Mouse (Mus musculus) spleen, adult 2 months (tissue): ENCODE measurements at regions not wholly inside any gene's neighbourhood (a gene's known extent, or its start where the extent isn't known, plus 50 kb on each side); places are given as distances from the start of the nearest gene placed in this dataset.
"Not testable (repeated sequence)": the region's sequence is repeated elsewhere in the genome, so short reads cannot be mapped to it uniquely, and the experiment has no call there.

Source experiments
- DNase-seq, 2 experiments: peaks; one replicate each; pipeline versions ENCODE4 v3.0.0 to v3.0.0-alpha.2; 2012 to 2021; ENCODE audit warnings: low spot score in 2 of 2, low read depth in 1 of 2
- H3K27ac ChIP-seq: fragments of 200-500 bp; 2 replicates; pipeline ENCODE4 v1.5.1; 2012; ENCODE audit warnings: low read length, inconsistent platforms; ENCODE audit not compliant: insufficient read depth
- H3K27me3 ChIP-seq: fragments of 200-500 bp; 2 replicates; pipeline ENCODE4 v1.6.1; 2012; ENCODE audit warnings: mild to moderate bottlenecking, moderate library complexity, low read length, inconsistent platforms; ENCODE audit not compliant: control insufficient read depth, insufficient read depth
- H3K36me3 ChIP-seq: fragments of 200-500 bp; 2 replicates; pipeline ENCODE4 v1.6.1; 2012; ENCODE audit warnings: mild to moderate bottlenecking, low read length, inconsistent platforms; ENCODE audit not compliant: control insufficient read depth, insufficient read depth
- H3K4me1 ChIP-seq: fragments of 200-500 bp; 2 replicates; pipeline ENCODE4 v1.6.1; 2011; ENCODE audit warnings: inconsistent platforms; ENCODE audit not compliant: control insufficient read depth, insufficient read depth, insufficient read length
- H3K4me3 ChIP-seq: fragments of 200-500 bp; 2 replicates; pipeline ENCODE4 v1.5.1; 2011; ENCODE audit warnings: mild to moderate bottlenecking, inconsistent platforms; ENCODE audit not compliant: insufficient read depth, insufficient read length; ENCODE audit errors: extremely low read depth
- CTCF ChIP-seq: fragments of 200-500 bp; IDR thresholded peaks from 2 replicates; pipeline ENCODE4 v1.5.1; 2011; ENCODE audit warnings: mild to moderate bottlenecking, inconsistent platforms; ENCODE audit not compliant: insufficient read depth, insufficient read length, insufficient replicate concordance; ENCODE audit errors: extremely low read depth
- POLR2A ChIP-seq: fragments of 200-500 bp; IDR thresholded peaks from 2 replicates; pipeline ENCODE4 v1.6.1; 2011; ENCODE audit warnings: low read depth, low read length, inconsistent platforms
- WGBS: fragments of 180-500 bp; shearing (Covaris S2); methylation state at CpG from one replicate; pipeline ENCODE4 v1.1.7; 2018; 5-methylcytosine and 5-hydroxymethylcytosine counted together

DNA sequence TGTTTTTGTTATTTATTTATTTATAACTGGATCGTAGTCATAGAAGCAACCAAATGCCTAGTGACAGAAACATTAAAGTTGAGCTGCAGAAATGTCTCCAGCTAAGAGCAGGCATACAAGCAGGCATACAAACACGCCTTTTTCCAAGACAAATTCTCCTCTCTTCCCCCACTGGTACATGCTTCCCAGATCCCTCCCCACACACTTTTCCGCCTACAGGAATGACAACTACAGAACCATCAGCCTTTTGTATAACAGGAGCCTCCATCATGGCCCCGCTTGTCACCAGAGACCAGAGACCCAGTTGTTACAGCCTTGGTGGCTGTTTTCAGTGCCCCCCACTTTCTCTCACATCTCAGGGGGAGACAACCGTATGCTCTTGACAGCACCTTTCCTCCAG, 91.2 kb upstream of the Sipa1l1 start:
- Histone ChIP-seq H3K27me3 (no peaks in the 10 kb centered on the region), H3K27ac (no peak overlapping the region), H3K36me3 (no peaks in the 10 kb centered on the region), H3K4me3 (no peak overlapping the region), H3K4me1 (no peaks in the 10 kb centered on the region)
- 88% methylated on average over 5 of the region's 5 CpGs for WGBS
- DNase-seq = no peak
- TF ChIP-seq CTCF (no peak), POLR2A (no peak)

DNA sequence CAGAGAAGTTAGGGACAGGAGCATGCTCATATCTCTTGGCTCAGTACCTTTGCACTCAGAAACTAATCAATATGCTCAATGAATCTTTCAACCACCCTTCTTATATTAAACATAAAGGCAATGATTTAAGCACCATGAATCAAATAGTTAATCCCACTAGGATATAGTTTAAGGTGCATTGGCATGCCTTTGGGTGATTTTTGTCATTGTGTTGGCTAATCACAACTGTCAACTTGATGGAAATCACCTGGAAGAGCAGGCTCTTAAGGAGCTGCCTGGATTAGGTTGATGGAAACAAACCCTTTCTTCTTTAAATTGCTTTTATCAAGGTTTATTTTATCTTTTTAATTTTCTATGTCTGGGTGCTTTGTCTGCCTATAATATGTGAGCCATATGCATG, 90.4 kb upstream of the Sipa1l1 start:
- DNase-seq = no peak
- no peak overlapping the region for H3K4me3 ChIP-seq
- no peak overlapping the region for H3K27ac ChIP-seq
- H3K27me3 ChIP-seq = no peaks in the 10 kb centered on the region
- no peaks in the 10 kb centered on the region for H3K36me3 ChIP-seq
- H3K4me1 ChIP-seq = no peaks in the 10 kb centered on the region
- TF ChIP-seq POLR2A (no peak), CTCF (no peak)

DNA sequence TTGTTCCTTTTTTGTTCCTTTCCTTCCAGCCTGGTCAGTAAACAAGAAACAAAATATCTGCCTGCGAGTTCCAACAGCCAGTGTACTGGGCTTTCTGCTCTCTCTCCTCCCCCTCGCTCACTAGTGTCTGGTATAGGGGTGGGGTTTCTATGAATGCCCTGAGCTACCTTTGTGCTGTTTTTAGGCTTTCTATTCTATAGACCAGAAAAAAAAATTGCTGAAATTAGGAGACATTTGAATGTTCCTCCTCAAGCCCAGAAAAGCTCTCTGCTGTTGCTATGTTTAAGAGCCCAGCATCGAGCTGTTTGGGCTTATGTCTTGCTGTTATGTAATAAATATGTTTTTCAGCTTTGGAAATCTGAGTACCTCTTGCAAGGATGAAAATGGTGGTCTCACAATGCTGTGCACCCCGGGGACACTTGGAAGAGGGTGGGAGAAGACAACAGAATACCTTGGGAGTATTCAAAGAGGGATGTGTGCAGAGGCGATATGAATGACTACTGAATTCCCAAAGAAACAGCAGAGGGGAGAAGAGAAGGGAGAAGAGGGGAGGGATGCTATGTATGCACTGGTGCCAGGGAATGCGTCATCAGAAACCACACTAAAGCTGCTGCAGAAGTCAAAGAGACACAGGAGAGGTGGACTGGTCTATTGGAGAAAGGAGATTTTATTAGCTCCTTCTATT, 88.8 kb upstream of the Sipa1l1 start:
- H3K36me3 ChIP-seq = no peaks in the 10 kb centered on the region
- no peak overlapping the region for H3K4me3 ChIP-seq
- no peak for DNase-seq
- H3K27ac ChIP-seq = no peak overlapping the region
- TF ChIP-seq POLR2A (no peak), CTCF (no peak)
- H3K27me3 ChIP-seq = no peaks in the 10 kb centered on the region
- 81% methylated on average over 6 of the region's 6 CpGs for WGBS
- H3K4me1 ChIP-seq = no peaks in the 10 kb centered on the region

DNA sequence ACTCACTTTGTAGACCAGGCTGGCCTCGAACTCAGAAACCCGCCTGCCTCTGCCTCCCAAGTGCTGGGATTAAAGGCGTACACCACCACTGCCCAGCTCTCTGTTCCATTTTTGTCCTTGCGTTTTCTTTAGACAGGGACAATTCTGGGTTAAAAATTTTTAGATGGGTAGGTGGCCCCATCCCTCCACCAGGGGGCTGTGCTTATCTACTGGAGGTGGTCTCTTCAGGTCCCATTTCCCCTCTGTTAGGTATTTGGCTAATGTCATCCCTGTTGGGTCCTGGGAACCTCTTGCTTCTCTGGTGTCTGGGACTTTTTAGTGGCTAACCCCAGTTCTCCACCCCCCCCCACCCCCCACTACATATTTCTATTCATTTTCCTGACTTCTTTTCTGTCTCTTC, 86.5 kb upstream of the Sipa1l1 start:
- H3K4me1 ChIP-seq, H3K27me3 ChIP-seq, H3K36me3 ChIP-seq, H3K4me3 ChIP-seq, H3K27ac ChIP-seq, DNase-seq: not testable (repeated sequence)
- WGBS = 92% methylated on average over 4 of the region's 4 CpGs

DNA sequence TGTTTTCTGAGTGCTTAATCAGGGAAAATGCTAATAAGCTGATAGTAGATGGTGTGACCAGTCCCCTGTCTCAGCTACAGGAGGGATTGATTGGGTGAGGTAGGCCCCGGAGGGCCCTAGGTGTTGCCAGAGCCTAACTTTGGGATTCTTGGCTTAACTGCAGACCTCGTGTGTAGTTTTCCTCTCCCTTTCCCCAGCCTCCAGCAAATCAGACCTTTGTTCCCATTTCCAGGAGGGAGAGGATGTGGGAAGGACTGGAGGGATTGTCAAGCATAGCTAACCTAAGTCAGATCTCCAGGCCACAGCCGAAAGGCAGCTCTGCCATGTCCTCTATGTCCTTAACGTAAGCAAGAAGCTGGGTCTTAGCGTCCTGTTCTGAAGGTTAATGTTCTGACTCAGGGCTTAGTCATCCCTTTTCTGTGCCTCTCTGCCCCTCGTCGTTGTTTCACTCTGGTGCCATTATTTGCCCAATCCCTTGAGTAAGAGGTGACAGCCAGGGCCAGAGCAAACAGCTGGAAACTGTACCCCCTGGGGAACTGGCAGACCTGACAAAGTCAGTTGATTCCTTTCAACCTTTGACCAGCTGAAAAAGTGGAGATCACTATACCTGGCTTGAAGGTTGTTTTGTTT, 83.2 kb upstream of the Sipa1l1 start:
- no peaks in the 10 kb centered on the region for H3K4me1 ChIP-seq
- TF ChIP-seq POLR2A (no peak), CTCF (no peak)
- 70% methylated on average over 7 of the region's 7 CpGs for WGBS
- no peaks in the 10 kb centered on the region for H3K36me3 ChIP-seq
- H3K4me3 ChIP-seq = no peak overlapping the region
- no peaks in the 10 kb centered on the region for H3K27me3 ChIP-seq
- H3K27ac ChIP-seq = no peak overlapping the region
- no peak for DNase-seq

DNA sequence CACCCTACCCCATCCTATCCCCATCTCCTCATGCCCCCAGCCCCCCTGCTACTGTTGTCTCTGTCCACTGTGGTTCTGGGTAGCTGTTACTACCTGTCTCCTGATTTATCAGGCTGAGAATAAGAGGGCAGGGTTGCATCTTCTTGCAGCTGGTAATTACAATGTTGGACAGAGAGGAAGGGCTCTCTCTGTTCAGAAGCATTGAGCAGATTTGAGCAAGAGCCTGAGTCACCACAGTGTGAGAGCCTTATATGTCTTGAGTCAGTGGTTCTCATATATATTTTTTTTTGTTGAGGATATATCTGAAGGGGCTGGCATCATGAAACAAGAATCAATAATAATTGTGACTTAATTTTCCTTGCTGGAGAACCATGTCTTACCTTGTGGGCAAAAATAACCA, 82.7 kb upstream of the Sipa1l1 start:
- H3K36me3 ChIP-seq = no peaks in the 10 kb centered on the region
- TF ChIP-seq CTCF = no peak
- no peak for DNase-seq

DNA sequence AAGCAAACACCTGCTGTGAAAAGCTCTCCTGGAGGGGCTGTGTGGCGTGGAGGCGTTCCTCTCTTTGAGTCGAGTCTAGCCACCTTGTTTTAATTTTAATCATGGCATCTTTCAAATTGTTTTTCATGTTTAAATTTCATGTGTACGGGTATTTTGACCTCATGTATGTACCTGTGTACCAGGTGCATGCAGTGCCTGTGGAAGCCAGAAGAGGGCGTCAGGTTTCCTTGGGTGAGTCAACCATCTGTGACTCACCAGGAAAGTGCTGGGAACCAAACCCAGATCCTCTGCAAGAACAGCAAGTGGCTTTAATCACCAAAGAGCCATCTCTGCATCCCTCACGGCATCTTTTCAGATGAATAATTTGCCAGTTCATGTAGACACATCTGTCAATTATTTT, 79.8 kb upstream of the Sipa1l1 start:
- no peaks in the 10 kb centered on the region for H3K4me1 ChIP-seq
- no peaks in the 10 kb centered on the region for H3K36me3 ChIP-seq
- no peak overlapping the region for H3K27ac ChIP-seq
- no peak for DNase-seq
- TF ChIP-seq CTCF (no peak), POLR2A (no peak)
- no peak overlapping the region for H3K4me3 ChIP-seq
- 84% methylated on average over 6 of the region's 6 CpGs for WGBS
- no peaks in the 10 kb centered on the region for H3K27me3 ChIP-seq

More for the DNA sequence above, 82.7 kb upstream of the Sipa1l1 start:
- no peaks in the 10 kb centered on the region for H3K27me3 ChIP-seq
- H3K4me3 ChIP-seq = no peak overlapping the region
- no peak overlapping the region for H3K27ac ChIP-seq
- H3K4me1 ChIP-seq = no peaks in the 10 kb centered on the region
